Mouse (Mus musculus) midbrain, postnatal 0 days (tissue): ENCODE results near the gene Pnliprp1. TPM values are rescaled to one million over a fixed set of nuclear protein-coding genes. Genes with fewer than 3 reads are reported as not detected.

Experiments used
- ATAC-seq: fragments of 200-750 bp; cut with Nextera tagmentation; 2 replicates; pipeline ENCODE4 v1.8.0; 2017; ENCODE audit warnings: moderate number of reproducible peaks, mild to moderate bottlenecking, moderate TSS enrichment, moderate library complexity; ENCODE audit not compliant: low FRiP score
- DNase-seq: peaks from one replicate; pipeline ENCODE4 v3.0.0-alpha.2; 2015; ENCODE audit warnings: low spot score
- H3K27ac ChIP-seq: fragments of 300-500 bp; sonication (generic); 2 replicates; pipeline ENCODE4 v1.5.1; 2014; ENCODE audit warnings: low read depth, mild to moderate bottlenecking, low read length, mixed read lengths
- H3K27me3 ChIP-seq: fragments of 300-500 bp; sonication (generic); 2 replicates; pipeline ENCODE4 v1.6.1; 2014; ENCODE audit warnings: low read length, control low read depth, mixed read lengths; ENCODE audit not compliant: insufficient read depth
- H3K36me3 ChIP-seq: fragments of 300-500 bp; sonication (generic); 2 replicates; pipeline ENCODE4 v1.6.1; 2014; ENCODE audit warnings: low read length, control low read depth, mixed read lengths; ENCODE audit not compliant: insufficient read depth
- H3K4me1 ChIP-seq: fragments of 300-500 bp; sonication (generic); 2 replicates; pipeline ENCODE4 v1.6.1; 2014; ENCODE audit warnings: mild to moderate bottlenecking, control low read depth, antibody characterized with exemption, low read length, mixed read lengths; ENCODE audit not compliant: insufficient read depth
- H3K4me2 ChIP-seq: fragments of 300-500 bp; sonication (generic); 2 replicates; pipeline ENCODE4 v1.6.1; 2014; ENCODE audit warnings: low read depth, mild to moderate bottlenecking, low read length, mixed read lengths; ENCODE audit not compliant: poor library complexity, severe bottlenecking
- H3K4me3 ChIP-seq: fragments of 300-500 bp; sonication (generic); 2 replicates; pipeline ENCODE4 v1.5.1; 2014; ENCODE audit warnings: low read depth, mild to moderate bottlenecking, low read length, moderate library complexity
- H3K9ac ChIP-seq: fragments of 300-500 bp; sonication (generic); replicated peaks from 2 replicates; pipeline ENCODE4 v1.6.1; 2014; ENCODE audit warnings: mild to moderate bottlenecking, low read length, moderate library complexity, mixed read lengths; ENCODE audit not compliant: poor library complexity, severe bottlenecking
- H3K9me3 ChIP-seq: fragments of 300-500 bp; sonication (generic); 2 replicates; pipeline ENCODE4 v1.6.1; 2016; ENCODE audit warnings: low read length, control low read depth
- CTCF ChIP-seq: IDR thresholded peaks from 2 replicates; pipeline ENCODE4 v1.5.1; 2016; ENCODE audit warnings: antibody characterized with exemption, mild to moderate bottlenecking
- WGBS: fragments of 180-500 bp; shearing (Covaris S2); extraction: QIAGEN DNeasy Blood & Tissue Kit; methylation state at CpG from one replicate; pipeline ENCODE4 v1.1.7; 2014; 5-methylcytosine and 5-hydroxymethylcytosine counted together
- polyA plus RNA-seq: library from polyadenylated mRNA; unstranded; fragments of >200 nt; fragmentation: Nextera tagmentation; extraction: Ambion mirVana; gene quantifications from 2 replicates; pipeline ENCODE4 v1.2.1, GENCODE M21; 2015
- total RNA-seq: library from RNA; depleted of rRNA; stranded (reverse); fragments of >200 nt; gene quantifications from 2 replicates; pipeline ENCODE4 v1.2.3, GENCODE M21; 2014

Gene Pnliprp1
- total and polyA plus RNA-seq, 2 experiments from 2014 or later, result 0.38 TPM; not detected in 1

DNA sequence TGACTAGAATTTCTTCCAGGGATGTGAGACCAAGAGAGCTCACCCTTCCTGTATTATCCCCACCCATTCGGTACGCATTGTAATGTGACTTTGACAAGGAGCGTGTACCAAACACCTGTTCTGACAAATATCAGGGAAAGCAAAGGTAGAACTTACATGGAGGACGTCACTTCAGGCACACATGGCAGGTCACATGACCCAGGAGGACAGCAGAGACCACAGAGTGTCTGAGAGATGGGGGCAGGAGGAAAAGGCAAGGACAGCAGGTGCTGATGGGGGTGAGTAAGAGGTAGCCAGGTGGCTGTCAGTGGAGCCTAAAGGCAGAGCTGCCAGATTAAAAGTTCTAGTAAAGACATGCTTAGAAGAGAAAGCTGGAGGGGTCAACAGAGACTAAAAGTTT, 14.0 kb downstream of the Pnliprp1 start:
- 83% methylated on average over 4 of the region's 4 CpGs for WGBS
- Histone ChIP-seq H3K9ac (no peak overlapping the region), H3K4me2 (no peak overlapping the region), H3K9me3 (no peaks in the 10 kb centered on the region), H3K4me3 (no peak overlapping the region), H3K36me3 (no peaks in the 10 kb centered on the region), H3K27ac (no peak overlapping the region), H3K4me1 (no peaks in the 10 kb centered on the region), H3K27me3 (no peaks in the 10 kb centered on the region)
- ATAC-seq, result no peak
- DNase-seq, result no peak
- no peak for TF ChIP-seq CTCF

DNA sequence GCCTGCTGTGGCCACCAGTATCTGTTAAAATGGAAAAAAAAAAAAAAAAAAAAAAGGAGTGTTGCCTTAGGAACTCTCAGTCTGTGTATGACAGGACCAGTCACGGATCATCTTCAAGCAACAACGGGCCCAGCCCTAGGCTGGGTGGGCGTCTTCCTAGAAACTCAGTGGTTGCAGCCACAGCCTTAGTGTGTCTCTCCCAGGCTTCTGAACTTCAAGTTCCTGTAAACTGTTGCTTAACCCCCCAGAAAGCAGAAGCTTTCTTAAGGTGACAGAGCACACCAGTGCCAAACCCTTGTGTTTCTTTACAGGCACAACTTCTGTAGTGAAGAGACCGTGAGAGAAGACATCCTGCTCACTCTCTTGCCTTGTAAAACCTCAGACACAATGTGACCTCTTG, 15.0 kb downstream of the Pnliprp1 start:
- TF ChIP-seq CTCF, result no peak
- 85% methylated on average over 4 of the region's 4 CpGs for WGBS
- DNase-seq, result no peak
- H3K36me3 ChIP-seq, result no peaks in the 10 kb centered on the region
- no peak overlapping the region for H3K4me2 ChIP-seq
- H3K4me1 ChIP-seq, result no peaks in the 10 kb centered on the region
- no peak overlapping the region for H3K4me3 ChIP-seq
- H3K9me3 ChIP-seq, result no peaks in the 10 kb centered on the region
- H3K27me3 ChIP-seq, result no peaks in the 10 kb centered on the region
- no peak overlapping the region for H3K27ac ChIP-seq
- H3K9ac ChIP-seq, result no peak overlapping the region
- no peak for ATAC-seq

DNA sequence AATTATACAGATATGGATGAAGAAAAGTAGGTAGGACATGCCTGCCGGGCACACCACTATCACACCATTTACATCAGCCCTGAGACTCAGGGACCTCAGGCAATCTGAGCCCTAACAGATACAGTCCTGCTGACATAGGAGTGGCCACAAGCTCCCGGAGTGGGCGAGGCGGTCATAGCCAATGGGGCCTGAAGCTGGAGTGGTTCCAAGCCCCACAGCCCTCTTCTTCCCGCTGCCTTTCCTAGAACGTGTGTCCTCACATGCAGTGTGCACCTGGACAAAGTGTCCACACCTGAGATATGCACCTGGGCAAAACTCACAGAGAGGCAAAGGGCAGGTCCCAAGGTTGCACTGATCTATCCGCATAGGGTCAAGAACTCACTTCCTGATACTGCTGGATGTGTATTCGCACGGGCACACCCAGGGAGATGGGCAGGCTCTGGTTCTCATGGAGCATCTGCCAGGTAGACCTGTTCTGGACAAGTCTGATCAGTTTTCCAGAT, 18.9 kb downstream of the Pnliprp1 start:
- Histone ChIP-seq H3K36me3 (no peaks in the 10 kb centered on the region), H3K27ac (no peak overlapping the region), H3K4me2 (no peak overlapping the region), H3K9me3 (no peaks in the 10 kb centered on the region), H3K9ac (no peak overlapping the region), H3K4me1 (no peaks in the 10 kb centered on the region), H3K4me3 (no peak overlapping the region), H3K27me3 (no peaks in the 10 kb centered on the region)
- DNase-seq, result no peak
- 88% methylated on average over 9 of the region's 9 CpGs for WGBS
- TF ChIP-seq CTCF, result no peak
- no peak for ATAC-seq

DNA sequence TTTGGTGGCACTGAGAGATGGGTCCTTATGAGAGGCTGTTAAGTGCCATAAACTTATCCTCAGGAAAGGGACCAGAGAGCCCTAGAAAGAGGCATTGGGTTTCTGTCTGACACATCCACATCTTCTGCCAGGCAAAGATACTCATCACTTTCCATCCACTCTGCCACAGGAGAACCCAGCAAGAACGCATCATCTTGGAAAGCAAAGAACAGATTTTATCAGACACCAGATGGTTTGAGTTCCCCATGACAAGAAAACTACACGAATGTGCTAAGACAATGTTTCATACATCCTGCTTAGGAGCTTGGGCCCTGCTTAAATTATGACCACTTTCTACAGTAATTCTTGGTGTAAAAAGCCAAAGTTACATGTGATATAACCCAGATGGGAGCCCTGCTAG, 22.1 kb downstream of the Pnliprp1 start:
- 88% methylated on average over 2 of the region's 2 CpGs for WGBS
- TF ChIP-seq CTCF, result no peak
- no peak for DNase-seq
- H3K27ac ChIP-seq, result no peak overlapping the region
- H3K4me1 ChIP-seq, result no peaks in the 10 kb centered on the region
- H3K9ac ChIP-seq, result no peak overlapping the region
- no peak overlapping the region for H3K4me2 ChIP-seq
- no peaks in the 10 kb centered on the region for H3K9me3 ChIP-seq
- no peak overlapping the region for H3K4me3 ChIP-seq
- ATAC-seq, result no peak
- no peaks in the 10 kb centered on the region for H3K36me3 ChIP-seq
- H3K27me3 ChIP-seq, result no peaks in the 10 kb centered on the region

DNA sequence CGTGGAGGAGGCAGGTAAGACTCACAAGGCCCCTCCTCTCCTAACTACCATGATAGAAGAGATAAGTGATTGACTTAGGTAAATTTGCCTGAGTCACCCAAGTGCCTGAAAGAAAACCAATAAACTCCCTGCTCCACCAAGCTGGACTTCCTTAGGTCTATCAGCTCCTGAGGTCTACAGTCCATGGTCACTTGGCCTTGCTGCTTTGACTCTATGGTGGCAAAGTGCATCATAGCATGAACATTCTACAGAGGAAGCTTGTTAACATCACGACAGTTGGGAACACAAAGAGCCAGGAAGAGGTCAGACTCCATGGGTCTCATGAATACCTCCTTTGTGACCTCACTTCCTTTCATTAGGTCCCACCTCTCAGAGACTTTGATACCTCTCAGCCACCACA, 22.8 kb downstream of the Pnliprp1 start:
- Histone ChIP-seq H3K4me3 (no peak overlapping the region), H3K4me2 (no peak overlapping the region), H3K27me3 (no peaks in the 10 kb centered on the region), H3K36me3 (no peaks in the 10 kb centered on the region), H3K9me3 (no peaks in the 10 kb centered on the region), H3K9ac (no peak overlapping the region), H3K4me1 (no peaks in the 10 kb centered on the region), H3K27ac (no peak overlapping the region)
- DNase-seq, result no peak
- no peak for TF ChIP-seq CTCF
- ATAC-seq, result no peak
- WGBS, result 58% methylated on average over 2 of the region's 2 CpGs

DNA sequence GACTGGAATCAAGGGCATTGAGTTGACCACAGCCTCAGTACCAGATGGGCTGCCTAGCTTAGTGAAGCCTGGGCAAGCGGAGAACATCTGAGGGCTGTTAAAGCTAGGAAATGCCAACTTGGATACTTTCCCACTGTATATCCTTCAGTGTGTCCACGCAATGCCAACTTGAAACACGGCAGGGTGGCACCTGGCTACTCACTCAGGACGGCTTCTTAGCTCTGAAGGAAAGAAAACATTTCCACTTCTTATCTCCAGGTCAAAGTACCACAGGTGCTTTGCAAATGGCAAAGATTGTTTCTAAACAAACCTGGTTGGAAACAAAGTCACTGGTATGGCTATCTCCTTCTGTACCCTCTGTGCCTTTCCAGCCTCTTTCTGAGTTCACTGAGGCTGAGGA, 30.2 kb downstream of the Pnliprp1 start:
- Histone ChIP-seq H3K4me3 (no peak overlapping the region), H3K27me3 (no peaks in the 10 kb centered on the region), H3K4me1 (no peaks in the 10 kb centered on the region), H3K36me3 (no peaks in the 10 kb centered on the region), H3K9me3 (no peaks in the 10 kb centered on the region), H3K27ac (no peak overlapping the region), H3K9ac (no peak overlapping the region), H3K4me2 (no peak overlapping the region)
- DNase-seq (no peak), ATAC-seq (no peak)
- no peak for TF ChIP-seq CTCF
- 93% methylated on average over 4 of the region's 4 CpGs for WGBS
